Mouse (Mus musculus): ENCODE data around the gene Itgal.
"Not testable (repeated sequence)": the region's sequence is repeated elsewhere in the genome, so short reads cannot be mapped to it uniquely, and the experiment has no call there.

Gene Itgal

DNA sequence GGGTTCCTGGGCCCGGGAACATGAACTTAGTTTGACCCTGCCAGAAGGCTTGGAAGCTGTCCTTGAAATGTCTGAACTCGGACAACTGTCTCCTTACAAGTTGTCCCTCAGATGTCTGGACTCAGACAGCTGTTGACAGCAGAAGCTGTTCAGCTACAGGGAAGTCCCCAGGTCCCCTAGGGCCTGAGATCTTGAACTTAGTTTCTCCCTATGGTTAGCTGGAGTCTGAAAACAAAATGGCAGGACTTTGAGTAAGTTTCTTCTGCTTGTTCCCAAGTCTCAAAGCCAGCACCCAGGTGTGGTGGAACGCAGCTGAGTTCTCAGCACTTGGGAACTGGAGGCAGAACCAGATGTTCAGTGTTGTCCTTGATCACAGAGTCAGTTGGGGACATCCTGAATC lies 16.0 kb upstream of the Itgal start:
- no peak for DNase-seq

DNA sequence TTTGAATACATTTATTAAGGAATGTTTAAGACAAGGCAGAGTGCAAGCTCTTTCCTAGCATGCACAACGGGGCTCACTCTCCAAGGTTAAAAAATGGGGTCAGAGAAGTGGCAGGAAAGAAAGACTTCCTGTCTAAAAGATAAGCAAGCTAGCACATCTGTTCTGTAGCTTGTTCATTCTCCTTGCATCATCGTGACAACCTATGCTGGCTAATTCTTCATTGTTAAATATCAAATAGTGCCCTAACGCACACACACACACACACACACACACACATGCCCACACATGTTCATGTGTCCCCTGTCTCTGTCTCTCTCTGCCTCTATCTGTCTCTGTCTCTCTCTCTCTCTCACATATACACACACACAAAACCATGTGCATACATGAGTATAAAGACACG lies 14.9 kb upstream of the Itgal start:
- DNase-seq, result no peak

DNA sequence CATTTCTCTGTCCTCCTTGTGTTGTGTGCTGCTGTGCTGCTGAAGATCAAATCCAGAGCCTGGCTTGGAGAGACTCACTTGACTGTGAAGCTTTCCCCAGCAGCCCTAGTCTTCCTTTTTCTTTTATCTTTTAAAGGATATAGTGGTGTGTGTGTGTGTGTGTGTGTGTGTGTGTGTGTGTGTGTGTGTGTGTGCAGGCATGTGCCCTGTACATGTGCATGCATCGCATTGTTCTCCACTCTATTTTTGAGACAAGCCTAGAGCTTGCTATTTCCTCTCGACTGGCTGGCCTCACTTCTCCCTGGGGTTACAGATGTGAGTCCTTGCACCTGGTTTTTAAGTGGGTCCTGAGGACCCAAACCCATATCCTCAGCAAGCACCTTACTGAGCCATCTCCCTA lies 13.9 kb upstream of the Itgal start:
- no peak for DNase-seq

DNA sequence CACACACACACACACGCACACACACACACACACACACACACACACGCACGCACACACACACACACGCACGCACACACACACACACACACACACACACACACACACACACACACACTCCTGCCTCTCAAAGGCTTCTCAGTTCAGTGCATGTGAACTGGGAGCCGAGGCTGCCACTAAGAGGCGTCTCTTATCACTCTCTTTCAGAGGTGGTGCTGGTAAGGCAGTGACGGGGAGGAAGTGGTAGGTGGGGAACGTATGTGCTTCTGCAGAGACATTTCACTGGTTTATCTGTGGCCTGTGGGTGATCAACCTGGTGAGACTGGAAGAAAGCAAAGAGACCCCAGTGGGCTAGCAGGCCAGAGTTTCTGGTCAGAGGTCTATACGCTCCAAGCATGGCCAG lies 10.9 kb upstream of the Itgal start:
- peak in 1 of 2 experiments; percentile 11 for DNase-seq

DNA sequence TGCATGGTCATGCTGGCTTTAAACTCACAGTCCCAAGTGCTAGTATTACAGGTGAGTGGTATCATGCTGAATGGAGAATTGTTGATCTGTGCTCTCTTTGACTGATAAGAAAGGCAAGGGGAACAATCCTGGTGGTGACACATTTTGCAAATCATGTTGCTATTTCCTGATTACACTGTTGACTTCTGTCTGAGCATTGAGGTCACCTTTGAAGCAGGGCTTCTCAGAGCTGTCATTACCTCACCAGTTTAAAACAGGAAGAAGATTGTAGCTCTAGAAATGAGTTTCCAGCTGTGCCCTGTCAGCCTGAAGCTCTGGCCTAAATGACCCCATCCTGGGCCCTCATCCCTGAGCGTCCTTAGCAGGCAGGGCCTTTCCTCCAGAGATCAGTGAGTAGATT lies 8.1 kb upstream of the Itgal start:
- no peak for DNase-seq

DNA sequence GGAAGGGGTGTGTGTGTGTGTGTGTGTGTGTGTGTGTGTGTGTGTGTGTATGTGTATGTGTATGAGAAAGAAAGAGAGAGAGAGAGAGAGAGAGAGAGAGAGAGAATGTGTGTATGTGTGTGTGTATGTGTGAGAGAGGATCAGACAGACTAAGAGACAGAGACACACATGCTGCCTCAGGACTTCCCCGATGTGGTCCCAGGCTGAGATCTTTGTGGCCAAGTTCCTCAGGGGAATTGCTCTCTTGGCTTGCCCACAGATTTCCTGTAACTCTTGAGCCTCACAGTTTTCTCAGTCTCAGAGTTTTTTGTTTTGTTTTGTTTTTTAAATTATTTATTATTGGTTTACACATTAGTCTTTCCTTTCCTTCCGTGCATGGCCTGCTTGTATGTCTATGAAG lies 6.8 kb upstream of the Itgal start:
- DNase-seq, result no peak

DNA sequence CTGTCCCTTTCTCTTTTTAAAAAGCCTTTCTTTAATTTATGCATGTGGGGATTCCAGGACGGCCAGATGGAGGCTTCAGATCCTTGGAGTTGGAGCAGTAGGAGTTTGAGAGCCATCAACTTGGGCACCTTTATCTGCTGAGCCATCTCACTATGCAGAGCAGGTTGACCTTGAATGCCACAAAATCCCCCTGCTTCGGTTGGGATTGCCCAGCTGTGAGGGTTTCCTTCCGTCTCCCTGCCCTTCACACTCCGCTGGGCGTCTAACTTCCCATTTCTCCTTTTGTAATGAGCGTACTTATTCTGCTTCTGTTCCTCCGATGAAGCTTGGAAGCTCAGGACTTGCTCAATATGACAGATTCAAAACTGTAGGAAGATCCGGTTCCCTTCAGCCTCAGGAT lies 5.9 kb upstream of the Itgal start:
- peak in 1 of 2 experiments; percentile 24 for DNase-seq

DNA sequence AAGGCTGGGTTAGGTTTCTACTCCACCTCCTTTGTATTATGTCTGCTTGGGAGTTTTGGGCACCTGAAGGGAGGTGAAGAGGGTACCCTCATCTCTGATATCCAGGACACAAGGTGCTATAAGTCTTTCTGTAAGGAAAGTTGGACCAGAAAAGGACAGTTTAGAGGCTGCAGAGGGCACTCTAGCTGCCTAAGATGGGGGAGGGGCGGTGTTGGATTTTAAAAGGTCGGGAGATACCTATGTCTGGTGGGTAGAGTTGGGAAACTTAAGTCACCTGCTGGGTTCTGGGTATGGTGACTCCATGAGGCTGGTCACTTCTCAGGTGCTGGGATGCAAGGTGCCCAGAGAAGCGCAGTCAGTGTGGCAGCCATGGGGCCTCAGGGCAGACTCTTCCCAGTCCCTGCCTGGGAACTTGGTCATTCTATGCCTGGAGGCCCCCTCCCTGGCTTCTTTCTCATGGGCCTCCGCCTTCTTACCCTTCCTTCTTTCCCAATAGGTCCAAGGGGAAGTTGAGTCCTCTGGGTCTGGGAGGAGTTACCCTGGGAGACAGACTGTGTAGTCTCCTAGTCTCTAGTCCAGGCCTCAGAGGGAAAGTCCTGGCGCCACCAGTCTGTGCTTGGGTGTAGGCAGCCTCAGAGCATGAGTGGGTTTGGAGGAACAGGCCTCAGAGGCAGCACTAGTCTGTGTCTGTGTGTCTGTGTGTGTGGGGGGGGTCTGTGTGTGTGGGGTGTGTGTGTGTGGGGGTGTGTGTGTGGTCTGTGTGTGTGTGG lies 911 bp downstream of the Itgal start:
- peak in 1 of 2 experiments; percentile 15 for DNase-seq

DNA sequence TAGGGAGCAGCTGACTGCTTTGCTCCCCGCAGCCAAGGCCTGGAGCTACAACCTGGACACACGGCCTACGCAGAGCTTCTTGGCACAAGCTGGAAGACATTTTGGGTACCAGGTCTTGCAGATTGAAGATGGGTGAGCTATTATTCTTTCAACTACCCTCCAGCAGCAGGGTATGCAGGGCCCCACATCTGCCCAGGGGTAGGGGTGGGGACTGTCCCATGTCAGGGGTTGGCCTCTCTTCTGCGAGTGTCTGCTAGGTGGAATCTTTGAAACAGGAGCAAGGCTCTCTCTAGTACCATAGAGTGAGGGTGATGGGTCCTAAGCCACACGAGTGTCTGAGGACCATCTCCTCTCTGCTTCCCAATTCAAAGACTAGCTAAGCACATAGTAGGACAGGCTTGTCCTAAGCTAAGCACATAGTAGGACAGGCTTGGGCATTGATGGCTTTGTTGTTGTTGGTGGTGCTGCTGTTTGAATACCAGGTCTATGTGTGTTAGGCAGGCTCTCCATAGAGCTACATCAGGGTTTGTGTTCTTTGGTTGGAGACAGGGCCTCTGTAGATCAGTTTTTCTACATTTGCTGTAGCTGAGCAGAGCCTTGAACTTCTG lies 1.6 kb downstream of the Itgal start:
- no peak for DNase-seq

DNA sequence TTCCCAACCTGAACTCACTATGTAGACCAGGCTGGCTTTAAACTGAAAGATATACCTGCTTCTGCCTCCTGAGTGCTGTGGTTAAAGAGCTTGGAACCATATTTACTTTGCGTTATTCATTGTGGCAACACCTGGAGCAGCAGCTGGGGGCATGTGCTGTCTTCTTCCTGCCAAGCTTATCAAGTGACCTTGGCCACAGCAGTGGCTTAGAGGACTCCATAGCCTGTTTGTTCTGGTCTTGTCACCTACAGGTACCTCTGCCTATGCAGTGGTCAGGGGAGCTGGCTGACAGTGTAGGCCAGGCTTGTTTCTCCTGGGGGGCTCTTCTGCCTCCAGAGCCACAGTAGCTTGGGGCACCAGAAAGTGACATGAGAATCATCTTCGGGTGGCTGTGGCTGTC lies 12.4 kb downstream of the Itgal start:
- no peak for DNase-seq

DNA sequence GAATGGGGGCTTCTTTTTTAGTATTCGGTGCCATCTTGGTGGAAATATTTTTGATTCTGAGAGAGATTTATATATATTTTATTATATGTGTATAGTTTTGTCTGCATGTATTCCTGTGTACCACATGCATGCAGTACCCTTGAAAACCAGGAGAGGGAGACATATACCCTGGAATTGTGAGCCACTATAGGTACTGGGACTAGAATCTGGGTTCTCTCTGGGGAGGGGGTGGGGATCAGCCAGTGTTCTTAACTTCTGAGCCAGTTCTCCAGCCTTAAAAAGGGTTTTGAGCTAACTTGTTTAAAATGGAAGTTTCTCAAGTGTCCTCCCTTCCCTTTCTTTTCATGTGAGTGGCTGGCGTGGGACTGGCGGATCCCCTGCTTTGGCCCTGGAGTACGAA lies 12.8 kb downstream of the Itgal start:
- peak in 1 of 2 experiments; percentile 20 for DNase-seq

DNA sequence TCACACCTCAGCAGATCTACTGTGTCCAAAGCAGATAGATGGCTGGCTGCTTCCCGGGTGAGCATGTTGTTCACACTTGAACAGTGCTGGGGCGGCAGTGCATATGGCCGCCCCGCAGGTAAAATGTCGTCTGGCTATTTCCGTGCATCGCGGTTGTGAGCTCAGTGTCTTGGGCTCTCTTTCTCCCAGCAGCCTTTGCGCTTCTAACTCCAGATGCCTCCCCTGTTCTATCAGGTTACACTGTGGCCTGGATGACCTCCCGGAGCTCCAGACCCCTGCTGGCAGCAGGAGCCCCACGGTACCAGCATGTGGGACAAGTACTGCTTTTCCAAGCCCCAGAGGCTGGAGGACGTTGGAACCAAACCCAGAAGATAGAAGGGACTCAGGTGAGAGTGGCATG lies 13.9 kb downstream of the Itgal start:
- DNase-seq, result no peak

DNA sequence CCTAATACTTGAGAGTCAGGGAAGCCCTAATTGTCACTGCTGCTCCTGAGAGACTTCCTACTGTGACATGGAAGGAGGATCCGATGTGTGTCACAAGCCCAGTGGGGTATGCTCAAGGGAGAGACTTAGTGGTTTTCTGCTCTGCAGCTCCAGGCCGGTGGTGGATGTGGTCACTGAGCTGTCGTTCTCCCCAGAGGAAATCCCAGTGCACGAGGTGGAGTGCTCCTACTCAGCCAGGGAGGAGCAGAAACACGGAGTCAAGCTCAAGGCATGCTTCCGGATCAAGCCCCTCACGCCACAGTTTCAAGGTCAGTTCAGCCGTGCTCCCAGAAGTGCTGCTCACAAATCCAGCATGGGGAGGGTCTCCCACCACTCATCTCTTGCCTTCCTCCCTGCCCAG lies 17.9 kb downstream of the Itgal start:
- no peak for DNase-seq

DNA sequence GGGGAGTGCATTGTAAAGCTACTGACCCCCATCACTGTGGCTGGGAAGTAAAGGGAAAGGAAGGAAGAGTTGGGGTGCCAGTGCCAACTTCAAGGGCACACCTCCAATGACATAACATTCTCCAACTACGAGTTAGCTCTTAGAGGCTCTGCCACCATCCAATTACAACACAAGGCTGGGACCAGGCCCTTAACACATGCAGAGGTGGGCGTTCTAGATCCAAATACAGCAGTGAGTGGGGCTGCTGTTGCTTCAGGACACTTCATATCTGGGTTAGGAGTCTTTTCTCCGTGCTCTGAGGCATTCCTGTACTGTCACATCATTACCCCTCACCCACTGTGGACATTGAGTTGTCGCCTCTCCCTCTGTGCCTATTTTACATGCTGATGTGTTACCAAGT lies 25.0 kb downstream of the Itgal start:
- no peak for DNase-seq

DNA sequence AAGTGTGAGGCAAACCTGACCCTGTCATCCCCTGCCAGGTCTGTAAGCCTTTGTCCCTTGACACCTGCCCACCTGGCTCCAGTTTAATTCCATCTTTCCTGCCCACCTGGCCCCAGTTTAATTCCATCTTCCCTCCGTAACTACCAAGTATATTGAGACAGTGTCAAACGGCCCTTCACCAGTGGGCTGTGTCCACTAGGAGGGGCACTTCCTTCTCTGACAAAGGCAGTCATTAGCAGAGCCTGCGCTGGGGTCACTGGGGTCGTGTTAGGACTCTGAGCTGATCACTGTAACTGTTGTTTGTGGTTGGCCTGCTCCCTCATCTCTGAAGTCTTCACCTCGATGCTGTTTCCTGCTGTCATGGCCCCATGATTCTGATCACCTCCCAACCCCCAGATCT lies 26.0 kb downstream of the Itgal start:
- DNase-seq, result no peak

DNA sequence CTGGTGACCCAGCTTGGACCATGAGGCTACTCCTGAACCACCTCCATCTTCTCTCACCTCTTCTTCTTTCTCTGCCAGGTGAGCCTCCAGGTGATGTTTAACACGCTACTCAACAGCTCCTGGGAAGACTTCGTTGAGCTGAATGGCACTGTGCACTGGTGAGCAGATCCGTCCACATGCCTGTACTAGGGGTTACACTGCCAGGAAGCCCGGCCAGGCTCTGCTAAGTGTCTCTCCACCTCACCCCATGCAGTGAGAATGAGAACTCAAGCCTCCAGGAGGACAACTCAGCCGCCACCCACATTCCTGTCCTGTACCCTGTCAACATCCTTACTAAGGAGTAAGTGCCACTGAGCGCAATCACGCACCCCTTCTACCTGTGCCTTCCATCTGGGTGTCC lies 28.9 kb downstream of the Itgal start:
- no peak for DNase-seq

DNA sequence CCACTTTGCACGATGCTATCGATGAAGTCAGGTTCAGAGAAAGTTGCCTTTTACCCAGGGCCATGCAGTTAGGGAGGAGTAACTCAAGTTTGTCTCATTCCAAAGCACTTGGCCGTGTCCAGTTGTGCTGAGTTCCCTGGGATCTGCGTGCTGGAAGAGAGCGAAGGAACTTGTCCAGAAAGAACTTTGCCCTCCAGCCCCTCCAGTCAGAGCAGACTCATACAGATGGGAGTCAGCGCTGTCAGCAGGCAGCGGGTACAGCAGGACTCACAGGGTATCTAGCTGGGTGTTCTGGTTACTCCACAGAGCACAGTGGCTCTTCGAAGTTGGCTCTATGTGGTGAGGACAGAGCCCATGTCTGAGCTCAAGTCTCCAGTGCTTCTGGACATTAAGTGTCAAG lies 29.5 kb downstream of the Itgal start:
- no peak for DNase-seq

DNA sequence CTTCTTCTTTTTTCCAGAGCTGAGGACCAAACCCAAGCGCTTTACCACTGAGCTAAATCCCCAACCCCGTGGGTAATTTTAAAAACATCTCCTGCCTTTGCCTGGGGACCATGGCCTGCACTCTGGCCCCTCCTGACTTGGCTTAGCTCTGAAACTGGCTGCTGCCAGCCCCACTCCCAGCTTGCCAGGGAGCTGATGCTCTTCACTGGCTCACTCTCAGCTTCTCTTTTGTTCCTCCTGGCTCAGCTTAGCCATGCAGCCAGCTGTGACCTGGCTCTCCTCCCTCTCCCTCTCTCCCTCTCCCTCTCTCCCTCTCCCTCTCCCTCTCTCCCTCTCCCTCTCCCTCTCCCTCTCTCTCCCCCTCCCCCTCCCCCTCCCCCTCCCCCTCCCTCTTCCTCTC lies 30.6 kb downstream of the Itgal start:
- DNase-seq, result no peak

DNA sequence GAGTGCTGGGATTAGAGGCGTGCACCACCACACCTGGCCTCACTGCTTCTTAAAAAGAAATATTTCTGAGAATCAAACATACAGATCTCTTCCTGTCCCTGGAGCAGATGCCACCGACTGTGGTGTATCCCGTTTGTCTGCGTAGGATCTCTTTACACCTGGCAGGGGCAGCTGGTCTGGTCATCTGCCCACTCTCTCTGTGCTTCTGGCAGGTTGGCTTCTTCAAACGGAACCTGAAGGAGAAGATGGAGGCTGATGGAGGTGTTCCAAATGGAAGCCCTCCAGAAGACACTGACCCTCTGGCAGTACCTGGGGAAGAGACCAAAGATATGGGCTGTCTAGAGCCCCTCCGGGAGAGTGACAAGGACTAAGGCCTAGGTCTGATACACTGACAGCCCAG lies 37.2 kb downstream of the Itgal start:
- no peak for DNase-seq

DNA sequence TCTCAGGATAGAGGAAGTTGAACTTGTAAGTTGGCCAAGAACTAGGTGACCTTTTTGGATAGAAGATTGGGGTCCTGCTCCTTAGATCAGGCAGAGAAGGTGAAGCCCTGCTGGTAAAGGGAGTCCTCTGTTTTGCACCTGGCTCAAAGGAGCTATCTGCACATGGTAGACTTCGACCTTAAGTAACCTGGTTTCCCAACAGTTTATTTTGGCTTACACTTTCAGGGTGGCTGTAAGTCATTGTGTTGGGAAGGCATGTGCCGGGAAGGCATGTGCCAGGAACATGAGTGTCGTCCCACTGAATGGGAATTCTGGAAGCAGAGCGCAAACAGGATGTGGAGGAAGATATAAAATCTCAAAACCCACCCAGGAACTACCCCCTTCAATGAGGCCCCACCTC lies 39.5 kb downstream of the Itgal start:
- no peak for DNase-seq

DNA sequence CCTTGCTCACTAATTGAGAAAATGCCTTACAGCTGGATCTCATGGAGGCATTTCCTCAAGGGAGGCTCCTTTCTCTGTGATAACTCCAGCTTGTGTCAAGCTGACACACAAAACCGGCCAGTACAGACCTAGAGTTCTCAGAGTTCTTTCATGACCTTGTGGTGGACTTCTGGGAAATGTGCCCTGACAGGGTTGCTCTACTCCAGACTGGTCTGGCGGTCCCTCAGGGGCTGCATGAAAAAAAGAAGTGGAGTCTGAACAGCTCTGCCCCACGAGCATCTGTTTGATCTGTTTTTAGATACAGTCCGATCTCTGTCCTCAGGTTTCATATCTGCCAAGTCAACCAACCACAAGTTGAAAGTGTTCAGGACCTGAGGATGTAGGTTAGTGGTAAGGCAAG lies 41.6 kb downstream of the Itgal start:
- DNase-seq, result no peak

DNA sequence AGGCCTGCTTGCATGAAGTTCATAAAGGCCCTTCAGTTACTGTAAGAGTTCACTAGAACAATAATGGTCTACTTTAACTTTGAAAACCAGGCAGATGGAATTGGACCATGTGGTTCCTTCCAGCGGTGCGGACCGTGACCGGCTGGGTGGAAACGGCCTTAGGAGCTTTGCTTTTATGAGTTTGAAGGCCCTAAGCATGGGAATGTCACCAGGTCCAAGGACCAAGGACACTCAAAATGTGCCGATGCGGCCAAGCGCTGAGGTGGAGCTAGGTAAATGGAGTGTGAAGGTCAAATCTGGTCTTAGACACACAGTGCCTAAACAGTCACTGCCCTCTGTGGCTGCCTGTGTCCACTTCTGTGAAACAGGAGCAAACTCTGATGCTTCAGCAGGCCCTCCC lies 45.3 kb downstream of the Itgal start:
- no peak for DNase-seq

DNA sequence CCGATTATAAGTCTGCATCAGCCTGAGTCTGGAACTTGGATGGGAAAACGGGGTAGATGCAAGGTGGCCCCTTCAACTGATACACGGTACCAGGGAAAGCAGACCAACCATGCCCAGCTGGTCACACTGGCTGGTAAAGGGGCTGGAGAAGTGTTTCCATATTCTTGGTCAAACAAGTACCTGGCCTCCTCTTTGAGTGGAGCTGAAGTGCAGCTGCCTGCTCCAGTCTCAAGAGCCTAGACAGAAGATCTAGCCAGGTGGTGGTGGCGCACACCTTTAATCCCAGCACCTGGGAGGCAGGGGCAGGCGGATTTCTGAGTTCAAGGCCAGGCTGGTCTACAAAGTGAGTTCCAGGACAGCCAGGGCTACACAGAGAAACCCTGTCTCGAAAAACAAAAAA lies 45.8 kb downstream of the Itgal start:
- DNase-seq, result not testable (repeated sequence)

DNA sequence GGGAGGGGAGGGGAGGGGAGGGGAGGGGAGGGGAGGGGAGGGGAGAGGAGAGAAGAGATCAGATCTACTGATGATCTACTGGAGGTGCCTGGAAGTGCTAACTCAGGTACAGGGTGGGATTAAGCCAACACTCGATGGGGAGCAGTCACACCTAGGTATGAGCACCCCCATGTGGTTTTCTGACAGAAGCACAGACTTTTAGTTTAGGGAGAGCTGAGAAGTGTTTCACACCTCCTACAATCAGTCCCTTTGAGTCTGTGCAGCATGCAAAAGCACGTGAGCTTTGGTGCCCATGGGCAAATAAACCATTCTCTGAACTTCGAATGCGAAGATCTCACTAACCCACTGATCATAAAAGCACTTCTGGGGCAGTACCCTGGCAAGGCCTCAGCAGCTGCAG lies 46.3 kb downstream of the Itgal start:
- DNase-seq, result no peak

DNA sequence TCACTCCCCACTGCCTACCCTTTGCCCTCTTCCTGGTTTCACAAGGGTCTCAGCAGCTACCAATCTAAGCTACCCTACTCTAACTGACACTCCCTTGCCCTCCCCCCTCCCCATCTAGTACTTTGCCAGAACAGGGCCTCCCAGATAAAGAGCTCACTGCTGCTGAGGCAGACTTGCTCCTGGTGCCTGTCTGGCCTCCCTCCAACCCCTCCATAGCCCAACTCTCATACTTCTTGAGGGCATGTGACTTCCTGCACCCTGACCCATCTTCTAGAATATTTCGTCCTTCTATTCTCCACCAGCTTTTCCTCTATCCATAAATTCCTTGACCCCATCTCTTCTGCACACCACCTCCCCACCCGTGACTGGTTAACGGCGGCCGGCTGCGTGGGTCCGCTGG lies 46.8 kb downstream of the Itgal start:
- DNase-seq, result no peak

Measured in spleen, adult 18-20 months (tissue).